Mouse (Mus musculus) hindbrain, embryonic 14.5 days (tissue): Measurements from ENCODE around the gene Drd1. TPM values are rescaled to one million over a fixed set of nuclear protein-coding genes. Genes with fewer than 3 reads are reported as not detected.

Experiments
- ATAC-seq: fragments of 200-750 bp; cut with Nextera tagmentation; 2 replicates; pipeline ENCODE4 v1.8.0; 2017; ENCODE audit warnings: moderate number of reproducible peaks, mild to moderate bottlenecking, moderate TSS enrichment, moderate library complexity; ENCODE audit not compliant: low FRiP score
- DNase-seq: peaks from one replicate; pipeline ENCODE4 v3.0.0-alpha.2; 2015; ENCODE audit warnings: low spot score
- H3K27ac ChIP-seq: fragments of 300-500 bp; sonication (generic); 2 replicates; pipeline ENCODE4 v1.5.1; 2014; ENCODE audit warnings: mild to moderate bottlenecking, moderate library complexity
- H3K27me3 ChIP-seq: fragments of 300-500 bp; sonication (generic); 2 replicates; pipeline ENCODE4 v1.6.1; 2014; ENCODE audit warnings: mild to moderate bottlenecking, low read length, mixed read lengths; ENCODE audit not compliant: control insufficient read depth, insufficient read depth
- H3K36me3 ChIP-seq: fragments of 300-500 bp; sonication (generic); replicated peaks from 2 replicates; pipeline ENCODE4 v1.6.1; 2014; ENCODE audit not compliant: control insufficient read depth, insufficient read depth
- H3K4me1 ChIP-seq: fragments of 300-500 bp; sonication (generic); replicated peaks from 2 replicates; pipeline ENCODE4 v1.6.1; 2014; ENCODE audit warnings: antibody characterized with exemption, low read length, mixed read lengths; ENCODE audit not compliant: control insufficient read depth, insufficient read depth
- H3K4me2 ChIP-seq: fragments of 300-500 bp; sonication (generic); replicated peaks from 2 replicates; pipeline ENCODE4 v1.6.1; 2014; ENCODE audit warnings: mild to moderate bottlenecking, moderate library complexity
- H3K4me3 ChIP-seq: fragments of 300-500 bp; sonication (generic); replicated peaks from 2 replicates; pipeline ENCODE4 v1.5.1; 2014; ENCODE audit warnings: mild to moderate bottlenecking, low read length
- H3K9ac ChIP-seq: fragments of 300-500 bp; sonication (generic); 2 replicates; pipeline ENCODE4 v1.6.1; 2014
- H3K9me3 ChIP-seq: fragments of 300-500 bp; sonication (generic); 2 replicates; pipeline ENCODE4 v1.6.1; 2016; ENCODE audit warnings: low read length; ENCODE audit not compliant: control insufficient read depth
- WGBS: fragments of 180-500 bp; shearing (Covaris S2); extraction: QIAGEN DNeasy Blood & Tissue Kit; methylation state at CpG from one replicate; pipeline ENCODE4 v1.1.7; 2014; 5-methylcytosine and 5-hydroxymethylcytosine counted together
- polyA plus RNA-seq: library from polyadenylated mRNA; unstranded; fragments of >200 nt; fragmentation: Nextera tagmentation; extraction: Ambion mirVana; gene quantifications from 2 replicates; pipeline ENCODE4 v1.2.1, GENCODE M21; 2014

The Drd1 gene
- polyA plus RNA-seq, 1 experiment from 2014 or later, result 1.3 TPM

GRCm38 (mm10) chr13:54033653-54034052, 21.9 kb downstream of the Drd1 start:
- H3K4me2 ChIP-seq, result no peak overlapping the region
- ATAC-seq (no peak), DNase-seq (no peak)
- H3K9me3 ChIP-seq, result no peaks in the 10 kb centered on the region
- H3K9ac ChIP-seq, result no peak overlapping the region
- H3K36me3 ChIP-seq, result no peaks in the 10 kb centered on the region
- H3K27me3 ChIP-seq, result no peaks in the 10 kb centered on the region
- H3K4me3 ChIP-seq, result no peak overlapping the region
- H3K4me1 ChIP-seq, result no peaks in the 10 kb centered on the region
- WGBS, result 89% methylated on average over 4 of the region's 4 CpGs
- H3K27ac ChIP-seq, result no peak overlapping the region

- Histone ChIP-seq H3K9ac (no peak overlapping the region), H3K4me3 (no peak overlapping the region), H3K4me1 (no peaks in the 10 kb centered on the region), H3K36me3 (no peaks in the 10 kb centered on the region), H3K4me2 (no peak overlapping the region), H3K9me3 (no peaks in the 10 kb centered on the region), H3K27ac (no peak overlapping the region), H3K27me3 (no peaks in the 10 kb centered on the region)
- WGBS, result 69% methylated on average over 7 of the region's 7 CpGs
- DNase-seq (no peak), ATAC-seq (no peak)
Measured at GRCm38 (mm10) chr13:54027079-54027478, 28.4 kb downstream of the Drd1 start.

GRCm38 (mm10) chr13:54023311-54023710, 32.2 kb downstream of the Drd1 start:
- Histone ChIP-seq H3K27ac (no peak overlapping the region), H3K9me3 (no peaks in the 10 kb centered on the region), H3K4me2 (no peak overlapping the region), H3K4me3 (no peak overlapping the region), H3K9ac (no peak overlapping the region), H3K36me3 (no peaks in the 10 kb centered on the region), H3K4me1 (no peaks in the 10 kb centered on the region), H3K27me3 (no peaks in the 10 kb centered on the region)
- ATAC-seq (no peak), DNase-seq (no peak)
- 60% methylated on average over 5 of the region's 5 CpGs for WGBS

- DNase-seq (no peak), ATAC-seq (no peak)
- Histone ChIP-seq H3K36me3 (no peaks in the 10 kb centered on the region), H3K4me2 (no peak overlapping the region), H3K27me3 (no peaks in the 10 kb centered on the region), H3K9ac (no peak overlapping the region), H3K4me3 (no peak overlapping the region), H3K4me1 (no peaks in the 10 kb centered on the region), H3K27ac (no peak overlapping the region), H3K9me3 (no peaks in the 10 kb centered on the region)
- 83% methylated on average over 4 of the region's 4 CpGs for WGBS
Measured at GRCm38 (mm10) chr13:54008716-54009115, 46.8 kb downstream of the Drd1 start.

Other genes with a start within 250 kb of the Drd1 start
- gene Sfxn1, start 16.2 kb upstream of the Drd1 start, polyA plus RNA-seq, result 89.2 and 92.6 TPM in 2 replicates
- 0.76 and 0.90 TPM in 2 replicates for gene Hrh2, start 136.4 kb upstream of the Drd1 start, polyA plus RNA-seq